Mouse (Mus musculus) ES-Bruce4 (cell line): ENCODE measurements around the gene Acvrl1.

Experiments
- CTCF ChIP-seq: IDR thresholded peaks from one replicate; pipeline ENCODE4 v1.8.1; 2011; ENCODE audit warnings: low read depth, low read length
- POLR2A ChIP-seq: IDR thresholded peaks from one replicate; pipeline ENCODE4 v1.8.1; 2011; ENCODE audit warnings: low read length; ENCODE audit not compliant: insufficient read depth

- TF ChIP-seq POLR2A = no peak
- no peak for TF ChIP-seq CTCF
Measured at GRCm38 (mm10) chr15:101100996-101101395, 27.3 kb upstream of the Acvrl1 start.
